Mouse (Mus musculus): ENCODE measurements around the gene BC061237.
"Not testable (repeated sequence)": the region's sequence is repeated elsewhere in the genome, so short reads cannot be mapped to it uniquely, and the experiment has no call there.

DNA sequence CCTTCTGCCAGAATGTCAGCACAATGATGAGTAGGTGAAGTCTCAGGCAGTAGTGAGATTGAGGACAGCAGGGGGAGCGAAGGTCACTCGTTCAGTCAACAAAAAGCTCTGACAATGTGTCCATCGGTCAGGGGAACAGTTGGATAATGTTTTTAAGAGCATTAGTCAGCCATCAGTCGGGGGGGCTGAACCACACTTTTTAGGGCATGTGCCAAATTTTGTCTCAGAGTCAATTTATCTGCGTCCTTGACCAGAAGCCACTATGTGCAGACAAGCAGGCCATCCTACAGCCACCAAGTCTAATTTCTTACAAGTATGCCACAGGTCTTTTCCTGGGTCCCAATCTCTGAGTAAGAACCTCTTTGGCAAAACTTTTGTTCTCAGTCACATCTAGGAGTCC is 55.7 kb downstream of the BC061237 start:
- not testable (repeated sequence) for TF ChIP-seq EP300 (IDR thresholded peaks at IDR 0.05; ENCODE audit: insufficient read depth, low read depth, low read length); POLR2A (IDR thresholded peaks at IDR 0.05; ENCODE audit: insufficient read depth, low read length); CTCF (IDR thresholded peaks at IDR 0.05; ENCODE audit: low read depth, low read length)

Measured in ES-Bruce4 (cell line).